Mouse (Mus musculus): ENCODE data around the gene Ssh1.
A peak's percentile ranks its signal among the peaks of the same experiment; 100 is the strongest.

Gene Ssh1

DNA sequence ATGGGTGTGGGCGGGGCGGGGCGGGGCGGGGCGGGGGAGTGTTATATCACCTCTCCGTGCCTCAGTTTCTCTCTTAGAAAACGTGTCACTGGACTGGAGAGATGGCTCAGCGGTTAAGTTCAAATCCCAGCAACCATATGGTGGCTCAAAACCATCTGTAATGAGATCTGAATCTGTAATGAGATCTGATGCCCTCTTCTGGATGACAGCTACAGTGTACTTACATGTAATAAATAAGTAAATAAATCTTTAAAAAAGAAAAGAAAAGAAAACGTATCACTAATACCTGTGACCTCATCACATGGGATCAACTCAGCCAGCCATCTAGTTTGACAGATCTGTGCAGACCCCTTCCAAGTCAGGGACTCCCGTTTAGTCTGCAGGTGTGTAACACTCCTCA lies 64.2 kb downstream of the Ssh1 start:
- no peak for DNase-seq

DNA sequence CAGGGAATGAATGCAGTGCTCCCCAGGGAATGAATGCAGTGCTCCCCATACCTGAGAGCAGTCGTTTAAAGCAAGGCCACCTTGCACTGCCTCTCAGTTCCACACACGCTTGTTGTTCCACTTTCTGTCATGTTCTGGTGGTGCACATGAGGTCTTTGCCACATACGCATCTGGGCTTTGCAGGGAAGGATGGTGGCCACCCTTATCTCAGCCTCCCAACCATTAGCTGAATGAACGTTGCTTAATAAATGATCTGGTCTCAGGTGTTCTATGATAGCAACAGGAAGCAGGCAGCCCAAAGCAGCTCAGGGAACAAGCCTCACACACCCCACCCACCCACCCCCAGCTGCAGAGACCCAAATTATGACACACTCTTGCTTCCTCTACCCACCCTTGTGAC lies 69.1 kb downstream of the Ssh1 start:
- DNase-seq, result no peak

- DNase-seq, result no peak
These were observed 72.2 kb downstream of the Ssh1 start for GRCm38 (mm10) chr5:113921310-113922166.

GRCm38 (mm10) chr5:113919060-113919459 lies 74.6 kb downstream of the Ssh1 start:
- DNase-seq, result no peak

DNA sequence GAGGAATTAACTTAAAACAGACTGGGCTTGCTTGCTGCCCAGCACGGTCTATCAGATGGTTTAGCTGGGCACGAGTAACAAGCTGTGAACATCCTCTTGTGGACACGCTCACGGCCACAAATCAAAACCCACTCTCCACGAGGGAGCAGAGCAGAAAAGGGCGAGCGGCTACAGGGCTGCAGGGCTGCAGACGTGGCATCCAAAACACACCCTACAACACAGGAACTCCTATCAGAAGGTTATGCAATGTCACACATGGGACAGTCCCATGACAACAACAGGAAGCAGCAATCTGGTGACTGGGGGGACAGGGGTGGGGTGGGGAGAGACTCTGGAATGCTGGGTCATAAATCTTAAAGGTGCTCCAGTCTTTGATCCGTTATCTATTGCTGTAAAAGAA lies 75.0 kb downstream of the Ssh1 start:
- DNase-seq, result peak; percentile 51

DNA sequence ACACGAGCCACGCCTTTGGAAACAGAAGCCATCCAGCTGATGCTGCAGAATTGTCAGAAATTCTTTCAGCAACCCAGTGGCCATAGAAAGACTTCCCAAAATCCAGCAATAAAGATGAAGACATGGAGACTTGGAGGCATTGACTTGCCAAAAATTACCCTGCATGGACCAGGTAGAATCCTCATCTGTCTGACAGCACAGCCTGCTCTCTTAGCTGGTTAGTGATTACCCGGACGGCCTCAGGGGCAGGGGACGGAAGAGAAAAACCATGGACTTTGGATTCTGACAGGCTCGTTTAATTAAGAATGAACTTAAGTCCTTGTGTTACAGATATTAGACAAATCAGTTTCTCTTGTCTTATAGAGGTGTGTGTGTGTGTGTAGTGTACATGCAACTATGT lies 83.0 kb downstream of the Ssh1 start:
- DNase-seq, result peak; percentile 79

DNA sequence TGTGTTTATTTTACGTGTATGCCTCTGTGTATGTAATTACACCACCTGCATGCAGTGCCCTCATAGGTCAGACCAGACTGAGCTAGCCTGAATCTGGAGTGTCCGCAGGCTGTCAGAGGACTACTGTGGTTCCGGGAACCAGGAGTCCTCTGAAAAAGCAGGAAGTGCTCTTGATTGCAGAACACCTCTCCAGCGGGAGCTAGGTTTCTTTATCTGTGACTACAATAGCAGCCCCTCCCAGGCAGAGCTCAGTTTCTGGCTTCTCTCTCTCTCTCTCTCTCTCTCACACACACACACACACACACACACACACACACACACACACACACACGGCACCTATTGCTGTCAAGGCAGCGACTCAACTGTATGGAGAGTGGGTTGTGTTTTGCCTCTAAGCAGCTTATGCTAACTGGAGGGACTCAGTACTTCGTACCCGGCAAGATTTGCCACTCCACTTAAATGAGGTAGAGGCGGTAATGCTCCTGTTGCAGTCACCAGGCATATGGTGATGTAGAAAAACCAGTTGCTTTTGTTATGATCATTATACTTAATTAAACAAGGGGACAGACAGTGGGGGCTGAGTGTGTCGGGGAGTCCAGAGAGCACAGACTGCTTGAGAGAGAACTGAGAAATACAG lies 83.5 kb downstream of the Ssh1 start:
- DNase-seq, result no peak

- DNase-seq, result peak; percentile 98
These were observed 84.9 kb downstream of the Ssh1 start, which contains the start of gene Coro1c for GRCm38 (mm10) chr5:113908592-113909441. TSS of gene Coro1c (minus strand) at chr5:113908758.

DNA sequence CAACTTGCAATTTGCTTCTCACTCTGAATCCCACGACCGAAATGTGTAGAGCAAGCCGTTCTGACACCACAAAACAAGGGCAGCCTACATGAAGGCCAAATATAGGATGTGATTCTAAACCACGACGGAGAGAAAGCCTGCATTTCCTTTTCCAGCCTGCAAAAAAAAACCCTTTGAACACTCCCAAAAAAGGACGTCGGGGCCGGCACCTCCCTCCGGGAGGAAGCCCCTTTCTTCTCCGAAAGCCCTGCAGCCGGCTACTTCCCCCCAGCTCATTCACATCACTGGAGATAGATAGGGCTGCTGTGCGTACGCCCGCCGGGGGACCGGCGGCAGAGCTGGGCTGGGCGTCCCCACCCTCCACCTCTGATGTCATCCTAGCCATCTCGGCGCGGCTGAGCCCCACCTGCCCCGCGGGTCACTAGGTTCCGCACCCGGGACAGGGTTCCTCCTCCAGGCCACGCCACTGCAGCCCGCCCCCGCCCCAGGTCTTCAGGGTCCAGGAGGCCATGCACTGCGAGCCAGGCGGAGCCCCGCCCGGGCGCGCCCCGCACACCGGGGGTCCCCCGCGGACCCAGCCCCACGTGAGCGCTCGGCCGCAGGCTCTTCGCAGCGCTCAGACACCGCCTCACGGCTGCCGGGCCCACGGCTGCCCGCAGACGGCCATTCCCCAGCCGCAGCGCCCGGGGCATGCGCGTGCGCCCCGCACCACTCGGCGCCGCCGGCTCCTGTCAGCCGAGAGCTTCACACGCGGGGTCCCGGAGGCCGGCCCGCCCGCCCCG lies 85.7 kb downstream of the Ssh1 start:
- peak; percentile 54 for DNase-seq

- DNase-seq, result no peak
These were observed 86.5 kb downstream of the Ssh1 start for GRCm38 (mm10) chr5:113906958-113907735.

- no peak for DNase-seq
These were observed 88.7 kb downstream of the Ssh1 start for GRCm38 (mm10) chr5:113904987-113905386.

DNA sequence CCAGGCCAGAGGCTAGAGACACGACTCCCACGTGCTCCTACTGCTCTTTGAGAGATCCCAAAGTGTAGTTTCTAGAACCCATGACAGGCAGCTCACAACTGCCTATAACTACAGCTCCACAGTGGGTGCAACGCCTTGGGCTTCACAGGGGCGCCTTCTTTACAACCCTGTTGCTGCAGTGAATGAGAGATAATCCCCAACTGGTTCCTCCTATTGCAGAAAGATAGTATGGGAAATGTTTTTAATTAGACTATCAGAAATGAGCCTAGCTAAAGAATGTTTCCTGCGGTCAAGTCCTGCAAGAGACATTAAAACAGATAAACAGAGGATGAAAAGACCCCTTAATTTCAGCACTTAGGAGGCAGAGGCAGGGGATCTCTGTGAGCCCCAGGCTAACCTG lies 90.7 kb downstream of the Ssh1 start:
- DNase-seq, result no peak

- DNase-seq, result no peak
These were observed 91.7 kb downstream of the Ssh1 start for GRCm38 (mm10) chr5:113902017-113902416.

- DNase-seq, result peak; percentile 72
These were observed 92.6 kb downstream of the Ssh1 start for GRCm38 (mm10) chr5:113901074-113901571.

DNA sequence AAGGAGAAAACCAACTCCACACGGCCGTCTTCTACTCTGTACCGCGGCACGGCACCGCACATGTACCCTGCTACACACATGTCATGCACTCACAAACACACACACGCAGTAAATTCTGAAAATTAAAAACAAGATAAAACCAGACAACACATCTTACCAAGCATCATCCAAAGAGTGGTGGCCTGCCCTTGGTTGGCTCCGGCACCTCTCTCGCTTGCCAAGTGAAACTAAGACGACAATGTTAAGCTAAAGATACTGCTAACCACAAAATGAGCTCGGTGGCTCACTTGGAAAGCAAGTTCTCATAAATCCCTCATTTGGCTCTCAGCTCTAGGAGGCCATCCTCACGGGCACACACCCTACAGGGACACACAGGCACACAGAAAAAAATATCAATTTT lies 94.2 kb downstream of the Ssh1 start:
- DNase-seq, result no peak

- no peak for DNase-seq
These were observed 101.7 kb downstream of the Ssh1 start for GRCm38 (mm10) chr5:113892005-113892404.

GRCm38 (mm10) chr5:113890874-113891273 lies 102.8 kb downstream of the Ssh1 start:
- peak; percentile 51 for DNase-seq

DNA sequence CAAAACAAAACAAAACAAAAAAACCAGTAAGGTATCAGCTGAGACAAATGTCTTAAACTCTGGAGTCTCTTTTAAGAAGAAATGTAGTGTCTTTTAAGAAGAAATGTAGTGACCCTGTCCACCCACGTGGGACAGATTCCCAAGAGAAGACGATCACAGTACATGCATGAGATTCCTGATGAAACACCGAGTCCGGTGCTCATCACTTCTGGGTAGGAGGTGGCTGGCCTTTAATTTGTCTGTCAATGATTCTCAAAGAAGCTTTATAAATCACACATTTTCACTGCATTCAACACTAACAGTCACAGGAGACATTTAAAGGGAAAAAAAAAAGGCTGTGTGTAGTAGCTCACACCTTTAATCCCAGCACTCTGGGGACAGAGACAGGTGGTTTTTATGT lies 103.8 kb downstream of the Ssh1 start:
- DNase-seq, result peak; percentile 54

GRCm38 (mm10) chr5:113889181-113889906 lies 104.3 kb downstream of the Ssh1 start:
- peak; percentile 46 for DNase-seq

DNA sequence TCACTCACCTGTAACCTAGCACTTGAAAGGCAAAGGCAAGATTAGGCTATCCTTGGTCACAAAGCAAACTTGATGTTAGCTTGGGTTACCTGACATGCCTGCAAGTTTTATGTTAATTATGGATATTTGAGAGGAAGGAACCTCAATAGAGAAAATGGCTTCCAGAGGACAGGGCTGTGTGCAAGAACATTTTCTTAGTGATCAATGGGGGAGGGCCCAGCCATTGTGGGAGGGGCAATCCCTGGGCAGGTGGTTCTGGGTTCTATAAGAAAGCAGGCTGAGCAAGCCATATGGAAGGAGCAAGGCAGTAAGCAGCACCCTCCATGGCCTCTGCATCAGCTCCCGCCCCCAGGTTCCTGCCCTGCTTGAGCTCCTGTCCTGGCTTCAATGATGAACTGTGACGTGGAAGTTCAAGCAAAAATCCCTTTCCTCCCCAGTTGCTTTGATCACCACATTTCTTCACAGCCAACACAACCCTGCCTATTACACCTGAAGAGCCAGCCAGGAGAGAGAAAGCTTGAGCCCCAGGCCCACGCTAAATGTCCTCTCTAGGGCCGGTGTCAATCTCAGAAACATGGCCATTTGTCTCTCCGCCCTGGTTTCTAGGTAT lies 105.4 kb downstream of the Ssh1 start:
- no peak for DNase-seq
